Mouse (Mus musculus) hindbrain, embryonic 11.5 days (tissue): ENCODE measurements around the gene Brd1. TPM values are rescaled to one million over a fixed set of nuclear protein-coding genes. Genes with fewer than 3 reads are reported as not detected.

Source experiments
- ATAC-seq: fragments of 200-750 bp; cut with Nextera tagmentation; 2 replicates; pipeline ENCODE4 v1.8.0; 2017; ENCODE audit warnings: mild to moderate bottlenecking, moderate TSS enrichment, moderate library complexity; ENCODE audit not compliant: low FRiP score
- DNase-seq: peaks from one replicate; pipeline ENCODE4 v3.0.0-alpha.2; 2015; ENCODE audit warnings: low spot score
- H3K27ac ChIP-seq: fragments of 300-500 bp; sonication (generic); 2 replicates; pipeline ENCODE4 v1.5.1; 2014; ENCODE audit warnings: mild to moderate bottlenecking, low read depth, low read length
- H3K27me3 ChIP-seq: fragments of 300-500 bp; sonication (generic); 2 replicates; pipeline ENCODE4 v1.6.1; 2014; ENCODE audit warnings: mild to moderate bottlenecking, low read length, moderate library complexity, mixed read lengths; ENCODE audit not compliant: control insufficient read depth, insufficient read depth
- H3K36me3 ChIP-seq: fragments of 300-500 bp; sonication (generic); 2 replicates; pipeline ENCODE4 v1.6.1; 2014; ENCODE audit warnings: mild to moderate bottlenecking, low read length, moderate library complexity, mixed read lengths; ENCODE audit not compliant: control insufficient read depth, insufficient read depth
- H3K4me1 ChIP-seq: fragments of 300-500 bp; sonication (generic); replicated peaks from 2 replicates; pipeline ENCODE4 v1.6.1; 2014; ENCODE audit warnings: low read length, mixed read lengths; ENCODE audit not compliant: control insufficient read depth, insufficient read depth
- H3K4me2 ChIP-seq: fragments of 300-500 bp; sonication (generic); replicated peaks from 2 replicates; pipeline ENCODE4 v1.6.1; 2014; ENCODE audit warnings: mild to moderate bottlenecking, low read depth, low read length
- H3K4me3 ChIP-seq: fragments of 300-500 bp; sonication (generic); 2 replicates; pipeline ENCODE4 v1.5.1; 2014; ENCODE audit warnings: low read depth, low read length
- H3K9ac ChIP-seq: fragments of 300-500 bp; sonication (generic); 2 replicates; pipeline ENCODE4 v1.6.1; 2014; ENCODE audit warnings: low read depth, low read length
- H3K9me3 ChIP-seq: fragments of 300-500 bp; sonication (generic); 2 replicates; pipeline ENCODE4 v1.6.1; 2016; ENCODE audit warnings: low read length; ENCODE audit not compliant: control insufficient read depth
- WGBS: fragments of 180-500 bp; shearing (Covaris S2); extraction: QIAGEN DNeasy Blood & Tissue Kit; methylation state at CpG from one replicate; pipeline ENCODE4 v1.1.7; 2014; 5-methylcytosine and 5-hydroxymethylcytosine counted together
- polyA plus RNA-seq: library from polyadenylated mRNA; unstranded; fragments of >200 nt; fragmentation: Nextera tagmentation; extraction: Ambion mirVana; gene quantifications from 2 replicates; pipeline ENCODE4 v1.2.1, GENCODE M21; 2014

Gene Brd1
- polyA plus RNA-seq, 1 experiment from 2014 or later: 29.4 TPM

DNA sequence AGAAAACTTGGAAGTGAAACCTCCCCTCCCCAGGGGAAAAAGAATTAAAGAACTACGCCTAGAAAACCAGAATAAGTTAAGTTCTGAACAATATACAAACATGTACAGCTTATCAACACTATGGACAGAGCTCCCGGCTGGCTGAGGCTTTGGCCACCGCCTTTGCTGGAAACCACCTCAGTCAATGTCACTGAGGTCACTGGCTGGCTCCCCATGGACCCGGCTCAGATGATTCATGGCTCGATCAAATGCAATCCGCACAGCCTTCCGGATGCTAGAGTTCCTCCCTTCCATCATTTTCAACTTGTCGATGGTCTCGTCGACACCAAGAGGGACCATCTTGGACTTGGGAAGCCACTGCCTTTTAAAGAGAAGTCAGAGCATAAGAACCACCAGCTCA, 45.9 kb downstream of the Brd1 start:
- 90% methylated on average over 10 of the region's 10 CpGs for WGBS
- no peak overlapping the region for H3K4me2 ChIP-seq
- H3K27ac ChIP-seq: no peak overlapping the region
- H3K9me3 ChIP-seq: no peaks in the 10 kb centered on the region
- H3K9ac ChIP-seq: no peak overlapping the region
- H3K4me1 ChIP-seq: no peaks in the 10 kb centered on the region
- no peaks in the 10 kb centered on the region for H3K27me3 ChIP-seq
- DNase-seq (no peak), ATAC-seq (no peak)
- peaks cover 31% of the 10 kb centered on the region for H3K36me3 ChIP-seq
- H3K4me3 ChIP-seq: no peak overlapping the region

DNA sequence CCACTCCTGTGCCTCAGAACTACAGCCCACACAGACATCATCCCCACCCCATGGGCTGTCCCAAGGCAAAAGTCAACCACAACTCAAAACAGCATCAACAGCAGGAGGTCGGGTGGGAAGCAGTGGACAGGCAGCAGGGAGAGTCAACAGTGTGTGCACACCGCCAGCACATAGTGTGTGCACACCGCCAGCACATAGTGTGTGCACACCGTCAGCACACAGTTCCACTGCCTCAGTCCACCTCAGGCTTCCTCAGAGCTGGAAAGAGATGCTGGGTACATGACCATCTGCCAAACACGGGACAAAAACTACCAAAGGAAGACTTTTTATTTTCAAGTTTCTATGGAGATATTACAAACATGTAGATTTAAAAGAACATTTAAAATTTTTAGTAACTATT, 47.3 kb downstream of the Brd1 start:
- Histone ChIP-seq H3K36me3 (peaks cover 30% of the 10 kb centered on the region), H3K4me2 (no peak overlapping the region)
- no peak for ATAC-seq

DNA sequence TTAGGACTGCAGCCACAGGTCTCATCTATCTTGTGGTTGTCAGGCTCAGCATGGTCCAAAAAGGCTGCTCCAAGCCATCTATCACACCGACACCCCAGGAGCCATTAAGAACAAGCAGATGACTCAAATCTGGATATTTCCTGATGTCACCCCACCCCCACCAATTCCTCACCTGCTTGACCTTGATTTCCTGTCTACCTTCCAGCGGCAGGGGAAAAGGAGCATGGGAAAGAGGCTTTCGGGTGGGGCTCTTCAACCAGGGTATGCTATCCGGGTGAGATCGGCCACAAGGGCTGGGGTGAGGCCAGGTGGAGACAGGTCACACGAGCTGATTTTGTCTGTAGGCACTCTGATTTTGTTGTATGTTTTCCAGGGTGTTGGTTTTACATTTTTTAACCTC, 50.0 kb downstream of the Brd1 start:
- no peaks in the 10 kb centered on the region for H3K27me3 ChIP-seq
- DNase-seq (no peak), ATAC-seq (no peak)
- no peak overlapping the region for H3K9ac ChIP-seq
- H3K27ac ChIP-seq: no peak overlapping the region
- H3K4me1 ChIP-seq: no peaks in the 10 kb centered on the region
- H3K9me3 ChIP-seq: no peaks in the 10 kb centered on the region
- peaks cover 10% of the 10 kb centered on the region for H3K36me3 ChIP-seq
- no peak overlapping the region for H3K4me2 ChIP-seq
- H3K4me3 ChIP-seq: no peak overlapping the region
- WGBS: 83% methylated on average over 6 of the region's 6 CpGs

More for the DNA sequence above, 47.3 kb downstream of the Brd1 start:
- DNase-seq: no peak
- Histone ChIP-seq H3K9ac (no peak overlapping the region), H3K9me3 (no peaks in the 10 kb centered on the region), H3K4me3 (no peak overlapping the region), H3K27me3 (no peaks in the 10 kb centered on the region), H3K27ac (no peak overlapping the region), H3K4me1 (no peaks in the 10 kb centered on the region)
- 90% methylated on average over 5 of the region's 5 CpGs for WGBS

DNA sequence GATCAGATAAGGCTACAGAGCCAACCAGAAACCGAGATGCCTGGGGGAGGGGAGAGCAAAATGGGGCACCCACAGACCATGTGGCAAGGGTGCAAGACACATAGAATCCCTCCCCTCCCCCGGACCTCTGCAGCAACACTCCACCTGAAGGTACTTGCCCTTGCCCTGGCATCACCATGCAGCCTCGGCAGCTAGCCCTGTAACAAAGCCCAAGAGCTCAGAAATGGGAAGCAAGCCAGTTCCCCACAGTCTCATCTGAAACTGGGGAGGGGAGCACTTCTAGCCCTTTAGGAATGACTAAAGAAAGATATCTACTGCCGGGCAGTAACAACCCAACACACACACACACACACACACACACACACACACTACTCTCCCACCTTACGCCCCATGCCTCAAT, 53.1 kb downstream of the Brd1 start:
- no peak overlapping the region for H3K4me3 ChIP-seq
- no peaks in the 10 kb centered on the region for H3K36me3 ChIP-seq
- H3K27me3 ChIP-seq: no peaks in the 10 kb centered on the region
- no peak overlapping the region for H3K9ac ChIP-seq
- no peaks in the 10 kb centered on the region for H3K9me3 ChIP-seq
- no peak overlapping the region for H3K4me2 ChIP-seq
- no peaks in the 10 kb centered on the region for H3K4me1 ChIP-seq
- no peak for ATAC-seq
- no peak overlapping the region for H3K27ac ChIP-seq
- no peak for DNase-seq
- WGBS: 85% methylated on average over 5 of the region's 5 CpGs

DNA sequence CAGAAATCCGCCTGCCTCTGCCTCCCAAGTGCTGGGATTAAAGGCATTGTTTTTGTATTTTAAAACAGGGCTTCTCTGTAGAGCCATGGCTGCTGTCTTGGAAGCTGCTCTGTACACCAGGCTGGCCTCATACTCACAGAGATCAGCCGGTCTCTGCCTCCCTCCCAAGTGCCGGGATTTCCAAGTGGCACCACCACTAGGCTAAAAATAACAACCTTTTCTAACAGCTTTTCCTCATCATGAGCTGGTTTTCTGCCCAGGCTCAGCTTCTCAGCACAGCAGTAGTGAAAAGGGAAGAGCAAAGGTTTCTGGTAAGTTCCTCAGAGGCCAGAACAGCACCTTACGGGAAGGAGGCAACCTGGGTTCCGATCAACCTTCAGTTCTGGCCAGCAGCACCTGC, 56.5 kb downstream of the Brd1 start:
- H3K27me3 ChIP-seq: no peaks in the 10 kb centered on the region

DNA sequence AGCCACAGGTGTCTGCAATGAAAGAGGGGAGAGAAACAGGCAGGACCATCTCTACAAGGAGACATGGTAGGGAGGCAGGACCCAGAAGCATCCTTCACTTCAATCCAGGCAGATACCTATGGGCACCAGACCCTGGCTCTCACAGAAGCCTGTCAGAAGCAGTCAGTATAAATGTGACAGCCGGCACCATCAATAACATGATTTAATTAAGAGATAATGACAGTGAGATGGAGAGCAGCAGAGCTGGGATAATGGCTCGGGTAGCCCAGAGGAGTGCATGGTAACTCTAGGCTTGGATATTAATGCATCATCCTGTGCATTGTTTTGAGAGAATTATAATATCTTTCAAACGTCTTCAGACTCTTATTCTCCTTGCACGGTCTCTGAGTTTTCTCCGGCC, 58.0 kb downstream of the Brd1 start:
- Histone ChIP-seq H3K4me3 (no peak overlapping the region), H3K36me3 (no peaks in the 10 kb centered on the region), H3K9ac (no peak overlapping the region), H3K4me2 (no peak overlapping the region), H3K27ac (no peak overlapping the region), H3K4me1 (no peaks in the 10 kb centered on the region), H3K27me3 (no peaks in the 10 kb centered on the region), H3K9me3 (no peaks in the 10 kb centered on the region)
- 83% methylated on average over 5 of the region's 5 CpGs for WGBS
- no peak for DNase-seq
- ATAC-seq: no peak

More for the DNA sequence above, 56.5 kb downstream of the Brd1 start:
- Histone ChIP-seq H3K27ac (no peak overlapping the region), H3K36me3 (no peaks in the 10 kb centered on the region), H3K4me3 (no peak overlapping the region), H3K4me1 (no peaks in the 10 kb centered on the region), H3K4me2 (no peak overlapping the region), H3K9me3 (no peaks in the 10 kb centered on the region), H3K9ac (no peak overlapping the region)
- WGBS: 94% methylated on average over 5 of the region's 5 CpGs
- DNase-seq: no peak
- no peak for ATAC-seq

DNA sequence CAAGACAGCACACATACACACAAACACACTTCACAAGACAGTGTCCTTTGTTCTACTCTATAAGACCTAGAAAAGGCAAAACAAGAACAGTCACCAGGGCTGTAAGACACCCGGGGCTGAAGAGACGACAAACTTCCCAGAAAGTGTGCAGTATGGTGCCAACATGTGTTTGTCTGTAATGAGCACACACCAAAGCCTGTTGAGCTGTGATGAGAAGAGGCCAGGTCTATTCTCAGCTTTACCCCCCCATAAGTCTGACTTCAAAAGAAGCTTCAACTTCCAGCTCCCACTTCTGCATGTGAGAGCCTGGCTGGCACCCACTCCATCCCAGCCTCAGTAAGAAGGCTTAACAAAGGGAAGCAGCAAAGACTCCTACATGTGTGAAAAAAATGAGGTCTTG, 65.3 kb downstream of the Brd1 start:
- 97% methylated on average over 2 of the region's 2 CpGs for WGBS

DNA sequence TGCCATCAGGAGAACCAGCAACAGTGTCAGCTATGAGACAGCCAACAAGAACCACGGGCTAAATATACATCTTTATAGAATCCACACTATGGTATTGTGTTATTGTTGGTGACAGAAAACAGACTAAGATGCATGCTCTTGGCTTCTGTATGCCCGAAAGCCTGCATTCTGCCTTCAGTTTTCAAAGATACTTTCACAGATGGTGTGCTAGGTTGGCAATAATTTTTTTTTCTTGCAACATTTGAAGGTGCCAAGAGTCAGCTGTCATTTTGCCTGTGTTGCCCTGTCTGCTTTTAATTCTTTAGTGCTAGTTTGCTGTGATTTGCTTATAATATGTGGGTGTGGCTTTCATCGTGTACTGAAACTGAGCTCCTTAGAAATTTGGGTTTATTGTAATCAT, 66.4 kb downstream of the Brd1 start:
- ATAC-seq: no peak
- 90% methylated on average over 3 of the region's 3 CpGs for WGBS
- Histone ChIP-seq H3K9ac (no peak overlapping the region), H3K9me3 (no peaks in the 10 kb centered on the region), H3K4me1 (no peaks in the 10 kb centered on the region), H3K27ac (no peak overlapping the region), H3K4me3 (no peak overlapping the region), H3K4me2 (no peak overlapping the region), H3K36me3 (no peaks in the 10 kb centered on the region), H3K27me3 (no peaks in the 10 kb centered on the region)
- no peak for DNase-seq

More for the DNA sequence above, 65.3 kb downstream of the Brd1 start:
- no peak overlapping the region for H3K4me2 ChIP-seq
- H3K27me3 ChIP-seq: no peaks in the 10 kb centered on the region
- no peak overlapping the region for H3K27ac ChIP-seq
- no peak overlapping the region for H3K4me3 ChIP-seq
- no peaks in the 10 kb centered on the region for H3K36me3 ChIP-seq
- no peak for DNase-seq
- no peaks in the 10 kb centered on the region for H3K4me1 ChIP-seq
- H3K9ac ChIP-seq: no peak overlapping the region
- no peak for ATAC-seq
- H3K9me3 ChIP-seq: no peaks in the 10 kb centered on the region

DNA sequence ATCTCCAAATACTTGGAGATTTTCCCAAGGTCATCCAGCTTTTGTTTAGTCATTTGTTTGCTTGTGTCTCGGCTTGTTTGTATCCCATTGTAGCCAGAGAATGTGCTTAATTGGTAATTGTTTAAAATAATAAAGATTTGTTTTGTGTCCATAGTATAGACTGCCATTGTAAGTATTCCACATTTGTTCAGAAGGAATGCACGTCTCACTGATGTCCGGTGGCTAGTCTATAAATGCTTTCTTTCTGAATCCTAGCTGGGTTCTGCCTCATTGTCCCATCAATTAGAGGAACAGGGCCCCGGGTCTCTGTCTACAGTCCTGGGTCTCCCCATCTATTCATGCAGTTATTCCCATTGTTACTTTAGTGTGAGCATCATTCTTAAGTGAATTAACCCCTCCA, 68.2 kb downstream of the Brd1 start:
- Histone ChIP-seq H3K4me3 (no peak overlapping the region), H3K9me3 (no peaks in the 10 kb centered on the region), H3K27ac (no peak overlapping the region), H3K9ac (no peak overlapping the region), H3K27me3 (no peaks in the 10 kb centered on the region), H3K36me3 (no peaks in the 10 kb centered on the region), H3K4me2 (no peak overlapping the region), H3K4me1 (no peaks in the 10 kb centered on the region)
- 64% methylated on average over 4 of the region's 4 CpGs for WGBS
- no peak for ATAC-seq
- DNase-seq: no peak
